Mouse (Mus musculus) small intestine, adult 2 months (tissue): ENCODE measurements around the gene Tcaim. TPM values are rescaled to one million over a fixed set of nuclear protein-coding genes. Genes with fewer than 3 reads are reported as not detected.

Experiments
- H3K27ac ChIP-seq: fragments of 200-500 bp; 2 replicates; pipeline ENCODE4 v1.5.1; 2012; ENCODE audit warnings: low read depth, low read length, control low read depth, inconsistent platforms; ENCODE audit not compliant: insufficient read depth
- H3K27me3 ChIP-seq: fragments of 200-500 bp; 2 replicates; pipeline ENCODE4 v1.6.1; 2012; ENCODE audit warnings: mild to moderate bottlenecking, moderate library complexity, low read length, inconsistent platforms; ENCODE audit not compliant: control insufficient read depth, insufficient read depth
- H3K36me3 ChIP-seq: fragments of 200-500 bp; 2 replicates; pipeline ENCODE4 v1.6.1; 2012; ENCODE audit warnings: mild to moderate bottlenecking, low read length, control low read depth, inconsistent platforms; ENCODE audit not compliant: control insufficient read depth, insufficient read depth
- H3K4me1 ChIP-seq: fragments of 200-500 bp; 2 replicates; pipeline ENCODE4 v1.6.1; 2012; ENCODE audit warnings: low read length, inconsistent platforms, mixed read lengths; ENCODE audit not compliant: control insufficient read depth, insufficient read depth, insufficient read length
- H3K4me3 ChIP-seq: fragments of 200-500 bp; 2 replicates; pipeline ENCODE4 v1.5.1; 2012; ENCODE audit warnings: low read depth, mild to moderate bottlenecking, control low read depth, inconsistent platforms, low read length, moderate library complexity
- CTCF ChIP-seq: fragments of 200-500 bp; IDR thresholded peaks from 2 replicates; pipeline ENCODE4 v1.5.1; 2012; ENCODE audit warnings: low read depth, mild to moderate bottlenecking, control low read depth, inconsistent platforms, low read length, moderate library complexity, mixed read lengths; ENCODE audit not compliant: insufficient replicate concordance, insufficient read length; ENCODE audit errors: extremely low read depth
- POLR2A ChIP-seq: fragments of 200-500 bp; IDR thresholded peaks from 2 replicates; pipeline ENCODE4 v1.6.1; 2012; ENCODE audit warnings: low read depth, mild to moderate bottlenecking, control low read depth, inconsistent platforms, low read length, moderate library complexity
- WGBS: fragments of 180-500 bp; shearing (Covaris S2); methylation state at CpG from one replicate; pipeline ENCODE4 v1.1.7; 2018; 5-methylcytosine and 5-hydroxymethylcytosine counted together
- polyA plus RNA-seq: library from polyadenylated mRNA; depleted of rRNA; stranded (reverse); fragments of >200 nt; gene quantifications from 2 replicates; pipeline ENCODE4 v1.2.3, GENCODE M21; 2012

Tcaim gene
- polyA plus RNA-seq, 1 experiment, result 0.79 TPM

- peaks cover 8% of the 10 kb centered on the region for H3K36me3 ChIP-seq
- no peaks in the 10 kb centered on the region for H3K27me3 ChIP-seq
- H3K4me3 ChIP-seq, result no peak overlapping the region
- no peak for TF ChIP-seq CTCF
- no peak for TF ChIP-seq POLR2A
- no peak overlapping the region for H3K27ac ChIP-seq
- WGBS, result 91% methylated on average over 3 of the region's 3 CpGs
- H3K4me1 ChIP-seq, result no peaks in the 10 kb centered on the region; the same call in 1 of the 2 replicates
Observed at GRCm38 (mm10) chr9:122810212-122810611, 4.9 kb downstream of the Tcaim start.

GRCm38 (mm10) chr9:122812386-122812785 is 7.0 kb downstream of the Tcaim start:
- H3K4me3 ChIP-seq, result no peak overlapping the region
- peaks cover 2% of the 10 kb centered on the region; the same call in 1 of the 2 replicates for H3K4me1 ChIP-seq
- no peaks in the 10 kb centered on the region for H3K27me3 ChIP-seq
- H3K36me3 ChIP-seq, result peaks cover 12% of the 10 kb centered on the region
- 84% methylated on average over 5 of the region's 5 CpGs for WGBS
- no peak for TF ChIP-seq CTCF
- TF ChIP-seq POLR2A, result no peak
- H3K27ac ChIP-seq, result no peak overlapping the region

GRCm38 (mm10) chr9:122814775-122815174 is 9.4 kb downstream of the Tcaim start:
- Histone ChIP-seq H3K36me3 (peaks cover 19% of the 10 kb centered on the region), H3K27me3 (no peaks in the 10 kb centered on the region), H3K4me3 (no peak overlapping the region), H3K27ac (no peak overlapping the region), H3K4me1 (peaks cover 2% of the 10 kb centered on the region; the same call in 1 of the 2 replicates)
- 61% methylated on average over 2 of the region's 2 CpGs for WGBS
- TF ChIP-seq POLR2A (no peak), CTCF (no peak)

GRCm38 (mm10) chr9:122815239-122815851 is 10.0 kb downstream of the Tcaim start:
- Histone ChIP-seq H3K27me3 (no peaks in the 10 kb centered on the region), H3K36me3 (peaks cover 23% of the 10 kb centered on the region), H3K4me1 (peaks cover 2% of the 10 kb centered on the region; the same call in 1 of the 2 replicates), H3K27ac (no peak overlapping the region), H3K4me3 (no peak overlapping the region)
- 34% methylated on average over 4 of the region's 4 CpGs for WGBS
- no peak for TF ChIP-seq POLR2A
- no peak for TF ChIP-seq CTCF

GRCm38 (mm10) chr9:122823374-122824017 is 18.2 kb downstream of the Tcaim start:
- Histone ChIP-seq H3K4me1 (no peaks in the 10 kb centered on the region), H3K27me3 (no peaks in the 10 kb centered on the region), H3K27ac (no peak overlapping the region), H3K36me3 (peaks cover 37% of the 10 kb centered on the region), H3K4me3 (no peak overlapping the region)
- TF ChIP-seq CTCF (no peak), POLR2A (no peak)
- 33% methylated on average over 5 of the region's 5 CpGs for WGBS

- no peaks in the 10 kb centered on the region for H3K4me1 ChIP-seq
- TF ChIP-seq CTCF, result no peak
- no peak overlapping the region for H3K27ac ChIP-seq
- H3K27me3 ChIP-seq, result no peaks in the 10 kb centered on the region
- peaks cover 29% of the 10 kb centered on the region for H3K36me3 ChIP-seq
- no peak overlapping the region for H3K4me3 ChIP-seq
- 61% methylated on average over 4 of the region's 4 CpGs for WGBS
Observed at GRCm38 (mm10) chr9:122826743-122827142, 21.4 kb downstream of the Tcaim start.

GRCm38 (mm10) chr9:122829826-122830380 is 24.6 kb downstream of the Tcaim start:
- H3K4me3 ChIP-seq, result no peak overlapping the region
- no peak overlapping the region for H3K27ac ChIP-seq
- H3K27me3 ChIP-seq, result no peaks in the 10 kb centered on the region
- no peak for TF ChIP-seq CTCF
- TF ChIP-seq POLR2A, result no peak
- WGBS, result 63% methylated on average over 4 of the region's 4 CpGs
- no peaks in the 10 kb centered on the region for H3K4me1 ChIP-seq
- peaks cover 26% of the 10 kb centered on the region for H3K36me3 ChIP-seq
